Mouse (Mus musculus) forebrain, postnatal 0 days (tissue): ENCODE measurements around the gene Gtf2e1. TPM values are rescaled to one million over a fixed set of nuclear protein-coding genes. Genes with fewer than 3 reads are reported as not detected.

ENCODE experiments used
- ATAC-seq: fragments of 200-750 bp; cut with Nextera tagmentation; 2 replicates; pipeline ENCODE4 v1.8.0; 2017; ENCODE audit warnings: mild to moderate bottlenecking, moderate library complexity
- DNase-seq: peaks from one replicate; pipeline ENCODE4 v3.0.0-alpha.2; 2015
- H3K27ac ChIP-seq: fragments of 300-500 bp; sonication (generic); 2 replicates; pipeline ENCODE4 v1.5.1; 2014; ENCODE audit warnings: low read depth, mild to moderate bottlenecking, antibody characterized with exemption, low read length, moderate library complexity, mixed read lengths
- H3K27me3 ChIP-seq: fragments of 300-500 bp; sonication (generic); 2 replicates; pipeline ENCODE4 v1.6.1; 2014; ENCODE audit warnings: mild to moderate bottlenecking, low read length, mixed read lengths; ENCODE audit not compliant: insufficient read depth
- H3K36me3 ChIP-seq: fragments of 300-500 bp; sonication (generic); 2 replicates; pipeline ENCODE4 v1.6.1; 2014; ENCODE audit warnings: mild to moderate bottlenecking, moderate library complexity; ENCODE audit not compliant: insufficient read depth
- H3K4me1 ChIP-seq: fragments of 300-500 bp; sonication (generic); 2 replicates; pipeline ENCODE4 v1.6.1; 2014; ENCODE audit warnings: antibody characterized with exemption; ENCODE audit not compliant: insufficient read depth
- H3K4me2 ChIP-seq: fragments of 300-500 bp; sonication (generic); 2 replicates; pipeline ENCODE4 v1.6.1; 2014; ENCODE audit warnings: low read depth, mild to moderate bottlenecking, moderate library complexity
- H3K4me3 ChIP-seq: fragments of 300-500 bp; sonication (generic); 2 replicates; pipeline ENCODE4 v1.5.1; 2014; ENCODE audit warnings: low read depth, low read length, mixed read lengths
- H3K9ac ChIP-seq: fragments of 300-500 bp; sonication (generic); 2 replicates; pipeline ENCODE4 v1.6.1; 2014; ENCODE audit warnings: mild to moderate bottlenecking
- H3K9me3 ChIP-seq: fragments of 300-500 bp; sonication (generic); 2 replicates; pipeline ENCODE4 v1.6.1; 2016; ENCODE audit warnings: low read length
- CTCF ChIP-seq: sonication (generic); IDR thresholded peaks from 2 replicates; pipeline ENCODE4 v1.5.1; 2016; ENCODE audit warnings: antibody characterized with exemption, control low read depth, low read depth
- WGBS: fragments of 180-500 bp; shearing (Covaris S2); extraction: QIAGEN DNeasy Blood & Tissue Kit; methylation state at CpG from one replicate; pipeline ENCODE4 v1.1.7; 2014; 5-methylcytosine and 5-hydroxymethylcytosine counted together
- polyA plus RNA-seq: library from polyadenylated mRNA; unstranded; fragments of >200 nt; fragmentation: Nextera tagmentation; extraction: Ambion mirVana; gene quantifications from 2 replicates; pipeline ENCODE4 v1.2.1, GENCODE M21; 2015
- total RNA-seq: library from RNA; depleted of rRNA; stranded (reverse); fragments of >200 nt; gene quantifications from 2 replicates; pipeline ENCODE4 v1.2.3, GENCODE M21; 2014; rRNA removed

The Gtf2e1 gene
- 32.7 and 34.2 TPM in 2 replicates for total RNA-seq
- 24.5 and 25.2 TPM in 2 replicates for polyA plus RNA-seq

DNA sequence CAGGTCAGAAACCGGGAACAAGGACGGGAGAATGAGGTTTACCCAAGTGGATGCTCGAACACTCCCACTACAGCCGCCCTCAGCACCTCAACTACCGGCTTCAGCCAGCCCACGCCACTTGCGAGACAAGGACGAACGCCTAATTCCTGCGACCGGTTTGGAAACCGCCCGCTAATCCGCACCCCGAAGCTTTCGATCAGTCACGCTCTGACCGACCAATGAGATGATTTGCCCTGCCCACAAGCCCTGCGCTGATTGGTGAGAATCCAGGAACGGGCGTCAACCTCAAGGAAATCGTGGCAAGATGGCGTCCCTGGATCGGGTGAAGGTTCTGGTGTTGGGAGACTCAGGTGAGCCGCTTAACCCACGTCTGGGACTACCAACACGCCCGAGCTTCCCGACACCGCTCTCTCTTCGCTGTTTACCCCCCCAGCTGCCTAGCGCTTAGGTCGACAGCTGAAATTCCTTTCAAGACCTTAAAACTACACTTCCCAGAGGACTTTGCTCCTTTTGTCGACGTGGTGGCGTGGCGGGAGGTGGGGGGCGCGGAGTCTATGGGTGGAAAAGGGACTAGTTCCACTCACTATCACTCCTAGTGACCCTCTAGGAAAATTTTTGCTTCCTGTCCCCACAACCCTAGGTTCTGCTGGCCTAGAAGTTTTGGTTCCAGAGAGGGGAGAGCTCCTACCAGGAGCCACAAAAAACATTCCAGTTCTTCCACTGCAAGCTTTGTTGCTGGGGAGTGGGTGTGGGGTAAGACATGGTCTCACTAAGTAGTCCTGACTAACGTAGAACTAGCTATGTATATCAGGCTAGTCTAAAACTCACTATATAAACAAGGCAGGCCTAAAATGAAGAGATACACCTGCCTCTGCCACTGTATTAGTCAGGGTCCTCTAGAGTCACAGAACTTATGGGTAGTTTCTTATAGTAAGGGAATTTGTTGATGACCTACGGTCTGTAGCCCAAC, at the start of gene Gtf2e1, which contains the start of gene Rabl3:
Gene Gtf2e1, minus strand, starts transcription at position 179 of the 970 bp plus-strand sequence.
Gene Rabl3, plus strand, starts transcription at position 275 of the 970 bp plus-strand sequence.
- peak; percentile 99 for ATAC-seq
- WGBS: 3% methylated on average over 41 of the region's 41 CpGs
- no peaks in the 10 kb centered on the region for H3K27me3 ChIP-seq
- peak; percentile 22; the same call in 1 of the 2 replicates for TF ChIP-seq CTCF
- H3K36me3 ChIP-seq: no peaks in the 10 kb centered on the region; the same call in 1 of the 2 replicates
- H3K27ac ChIP-seq: peak within 1 kb of the TSS; percentile 85
- peak within 1 kb of the TSS; percentile 87 for H3K9ac ChIP-seq
- peak within 1 kb of the TSS; percentile 65 for H3K4me3 ChIP-seq
- peaks cover 3% of the 10 kb centered on the region; the same call in 1 of the 2 replicates for H3K4me1 ChIP-seq
- peak within 1 kb of the TSS; percentile 67 for H3K4me2 ChIP-seq
- no peaks in the 10 kb centered on the region for H3K9me3 ChIP-seq
- DNase-seq: peak; percentile 99

GRCm38 (mm10) chr16:37585129-37585563, 45.6 kb upstream of the Gtf2e1 start:
- H3K4me1 ChIP-seq: peaks cover 11% of the 10 kb centered on the region; the same call in 1 of the 2 replicates
- ATAC-seq (peak; percentile 38), DNase-seq (peak; percentile 37)
- 42% methylated on average over 8 of the region's 8 CpGs for WGBS
- H3K4me3 ChIP-seq: no peak overlapping the region
- peak overlapping the region; percentile 92 for H3K27ac ChIP-seq
- no peaks in the 10 kb centered on the region for H3K9me3 ChIP-seq
- H3K36me3 ChIP-seq: no peaks in the 10 kb centered on the region
- H3K9ac ChIP-seq: no peak overlapping the region
- H3K4me2 ChIP-seq: peak overlapping the region; percentile 48; the same call in 1 of the 2 replicates
- no peaks in the 10 kb centered on the region for H3K27me3 ChIP-seq
- no peak for TF ChIP-seq CTCF

- H3K27me3 ChIP-seq: no peaks in the 10 kb centered on the region
- 2% methylated on average over 25 of the region's 25 CpGs for WGBS
- H3K36me3 ChIP-seq: no peaks in the 10 kb centered on the region
- ATAC-seq (peak; percentile 89), DNase-seq (peak; percentile 81)
- peak overlapping the region; percentile 92 for H3K27ac ChIP-seq
- peak overlapping the region; percentile 48 for H3K4me2 ChIP-seq
- peak overlapping the region; percentile 52 for H3K9ac ChIP-seq
- H3K9me3 ChIP-seq: no peaks in the 10 kb centered on the region
- peak overlapping the region; percentile 26 for H3K4me3 ChIP-seq
- peaks cover 11% of the 10 kb centered on the region; the same call in 1 of the 2 replicates for H3K4me1 ChIP-seq
- peak; percentile 21; the same call in 1 of the 2 replicates for TF ChIP-seq CTCF
These were observed 44.8 kb upstream of the Gtf2e1 start for GRCm38 (mm10) chr16:37584218-37585035.

DNA sequence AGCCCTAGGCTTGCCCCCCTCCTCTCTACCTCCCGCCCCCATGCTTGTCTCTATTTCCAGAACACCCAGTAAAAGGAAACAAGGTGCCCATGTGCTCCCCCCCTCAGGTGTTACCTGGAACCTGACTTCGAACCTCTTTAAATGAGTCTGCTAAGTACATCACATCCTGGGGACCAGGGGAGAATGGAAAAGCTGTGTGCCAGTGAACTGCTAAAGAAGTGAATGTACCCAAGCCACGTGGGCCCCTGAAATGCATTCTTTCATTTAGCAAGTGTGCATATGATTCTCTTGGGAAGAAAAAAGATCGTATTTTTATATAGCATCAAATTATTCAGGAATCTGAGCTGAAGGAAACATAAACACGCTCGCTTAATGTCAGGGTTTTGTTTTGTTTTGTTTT, 44.2 kb upstream of the Gtf2e1 start:
- peak overlapping the region; percentile 92 for H3K27ac ChIP-seq
- H3K9me3 ChIP-seq: no peaks in the 10 kb centered on the region
- WGBS: 23% methylated on average over 6 of the region's 6 CpGs
- H3K4me1 ChIP-seq: peaks cover 11% of the 10 kb centered on the region; the same call in 1 of the 2 replicates
- no peak for DNase-seq
- TF ChIP-seq CTCF: no peak
- peak overlapping the region; percentile 48 for H3K4me2 ChIP-seq
- H3K4me3 ChIP-seq: peak overlapping the region; percentile 26; the same call in 1 of the 2 replicates
- no peak for ATAC-seq
- no peaks in the 10 kb centered on the region for H3K27me3 ChIP-seq
- H3K36me3 ChIP-seq: no peaks in the 10 kb centered on the region
- H3K9ac ChIP-seq: peak overlapping the region; percentile 52; the same call in 1 of the 2 replicates

DNA sequence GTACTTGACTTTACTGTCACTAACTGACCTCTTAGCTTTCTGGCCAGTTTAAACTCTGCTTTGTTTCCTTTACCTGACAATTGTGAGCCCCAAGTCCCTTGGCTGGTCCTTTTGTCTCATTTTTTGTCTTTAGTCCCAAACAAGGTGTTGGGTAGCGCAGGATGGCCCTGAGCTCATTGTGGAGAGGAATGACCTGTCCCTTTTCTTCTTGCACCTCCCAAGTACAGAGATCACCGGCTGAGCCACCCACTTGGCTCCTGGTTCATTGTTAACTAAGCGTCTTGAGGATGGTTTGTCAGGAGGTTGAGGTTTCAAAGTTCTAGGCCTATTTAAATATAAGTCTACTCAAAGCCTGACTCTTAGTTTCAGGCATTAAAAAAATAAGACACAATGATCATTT, 43.7 kb upstream of the Gtf2e1 start:
- ATAC-seq (no peak), DNase-seq (no peak)
- Histone ChIP-seq H3K9me3 (no peaks in the 10 kb centered on the region), H3K36me3 (no peaks in the 10 kb centered on the region), H3K27ac (no peak overlapping the region), H3K4me1 (peaks cover 11% of the 10 kb centered on the region; the same call in 1 of the 2 replicates), H3K9ac (no peak overlapping the region), H3K4me3 (no peak overlapping the region), H3K4me2 (no peak overlapping the region), H3K27me3 (no peaks in the 10 kb centered on the region)
- no peak for TF ChIP-seq CTCF
- 81% methylated on average over 3 of the region's 3 CpGs for WGBS

DNA sequence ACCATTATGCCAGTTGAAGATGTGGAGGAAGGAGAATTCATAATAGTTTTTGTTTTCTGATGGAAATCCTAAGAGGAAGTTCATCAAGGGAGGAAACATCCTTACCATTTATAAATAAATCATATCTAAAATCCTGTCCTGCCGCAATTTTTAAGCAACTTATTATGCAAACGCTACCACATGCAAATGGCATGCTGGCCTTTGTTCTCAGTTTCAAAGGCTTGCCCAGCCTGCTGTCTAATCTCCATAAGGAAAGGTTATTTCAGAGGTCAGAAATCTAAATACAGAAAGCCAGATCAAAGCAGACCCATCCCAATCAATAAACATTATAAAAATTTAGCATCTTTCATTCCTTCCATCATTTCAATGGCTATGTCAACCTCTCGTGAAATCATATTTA, 42.3 kb upstream of the Gtf2e1 start:
- no peaks in the 10 kb centered on the region for H3K9me3 ChIP-seq
- H3K4me2 ChIP-seq: no peak overlapping the region
- no peaks in the 10 kb centered on the region for H3K27me3 ChIP-seq
- no peak overlapping the region for H3K27ac ChIP-seq
- no peak for TF ChIP-seq CTCF
- ATAC-seq (no peak), DNase-seq (no peak)
- WGBS: 35% methylated on average over 3 of the region's 3 CpGs
- H3K36me3 ChIP-seq: no peaks in the 10 kb centered on the region
- H3K9ac ChIP-seq: no peak overlapping the region
- H3K4me1 ChIP-seq: peaks cover 11% of the 10 kb centered on the region; the same call in 1 of the 2 replicates
- no peak overlapping the region for H3K4me3 ChIP-seq
